Mouse (Mus musculus): ENCODE results near the gene Ube2r2. TPM values are rescaled to one million over a fixed set of nuclear protein-coding genes. Genes with fewer than 3 reads are reported as not detected.

The Ube2r2 gene
- polyA plus RNA-seq, 1 experiment from 2014 or later, result 49.2 TPM

- Histone ChIP-seq H3K27me3 (replicated peaks; ENCODE audit: control insufficient read depth, insufficient read depth, low read length) (no peaks in the 10 kb centered on the region), H3K9me3 (ENCODE audit: control insufficient read depth, low read length) (no peaks in the 10 kb centered on the region), H3K4me2 (no peak overlapping the region), H3K9ac (ENCODE audit: low read depth, low read length) (no peak overlapping the region), H3K27ac (ENCODE audit: low read depth, low read length) (no peak overlapping the region), H3K4me3 (ENCODE audit: low read depth, low read length) (no peak overlapping the region), H3K36me3 (ENCODE audit: control insufficient read depth, insufficient read depth, low read length) (peaks cover 74% of the 10 kb centered on the region), H3K4me1 (replicated peaks; ENCODE audit: control insufficient read depth, insufficient read depth, low read length) (no peaks in the 10 kb centered on the region)
- DNase-seq (ENCODE audit: low spot score), result no peak
- 87% methylated on average over 4 of the region's 4 CpGs for WGBS
- no peak for ATAC-seq (replicated peaks; ENCODE audit: low FRiP score)
Measured at GRCm38 (mm10) chr4:41208050-41208449, 72.5 kb downstream of the Ube2r2 start.

GRCm38 (mm10) chr4:41225412-41225811 lies 89.9 kb downstream of the Ube2r2 start:
- H3K27ac ChIP-seq (ENCODE audit: low read depth, low read length), result no peak overlapping the region
- H3K4me2 ChIP-seq, result no peak overlapping the region
- no peak overlapping the region for H3K9ac ChIP-seq (ENCODE audit: low read depth, low read length)
- H3K9me3 ChIP-seq (ENCODE audit: control insufficient read depth, low read length), result no peaks in the 10 kb centered on the region
- H3K4me1 ChIP-seq (replicated peaks; ENCODE audit: control insufficient read depth, insufficient read depth, low read length), result no peaks in the 10 kb centered on the region
- no peaks in the 10 kb centered on the region for H3K27me3 ChIP-seq (replicated peaks; ENCODE audit: control insufficient read depth, insufficient read depth, low read length)
- no peak overlapping the region for H3K4me3 ChIP-seq (ENCODE audit: low read depth, low read length)
- H3K36me3 ChIP-seq (ENCODE audit: control insufficient read depth, insufficient read depth, low read length), result peaks cover 35% of the 10 kb centered on the region
- WGBS, result 95% methylated on average over 1 of the region's 1 CpGs
- ATAC-seq (replicated peaks; ENCODE audit: low FRiP score) (no peak), DNase-seq (ENCODE audit: low spot score) (no peak)

- no peaks in the 10 kb centered on the region for H3K4me1 ChIP-seq (replicated peaks; ENCODE audit: control insufficient read depth, insufficient read depth, low read length)
- no peak overlapping the region for H3K9ac ChIP-seq (ENCODE audit: low read depth, low read length)
- WGBS, result 85% methylated on average over 3 of the region's 3 CpGs
- no peaks in the 10 kb centered on the region for H3K27me3 ChIP-seq (replicated peaks; ENCODE audit: control insufficient read depth, insufficient read depth, low read length)
- H3K4me3 ChIP-seq (ENCODE audit: low read depth, low read length), result no peak overlapping the region
- H3K36me3 ChIP-seq (ENCODE audit: control insufficient read depth, insufficient read depth, low read length), result peaks cover 37% of the 10 kb centered on the region
- H3K4me2 ChIP-seq, result no peak overlapping the region
- H3K27ac ChIP-seq (ENCODE audit: low read depth, low read length), result no peak overlapping the region
- DNase-seq (ENCODE audit: low spot score), result no peak
- no peaks in the 10 kb centered on the region for H3K9me3 ChIP-seq (ENCODE audit: control insufficient read depth, low read length)
- ATAC-seq (replicated peaks; ENCODE audit: low FRiP score), result no peak
Measured at GRCm38 (mm10) chr4:41226351-41226750, 90.8 kb downstream of the Ube2r2 start.

- Histone ChIP-seq H3K4me1 (replicated peaks; ENCODE audit: control insufficient read depth, insufficient read depth, low read length) (no peaks in the 10 kb centered on the region), H3K9me3 (ENCODE audit: control insufficient read depth, low read length) (no peaks in the 10 kb centered on the region), H3K27ac (ENCODE audit: low read depth, low read length) (no peak overlapping the region), H3K4me3 (ENCODE audit: low read depth, low read length) (no peak overlapping the region), H3K36me3 (ENCODE audit: control insufficient read depth, insufficient read depth, low read length) (peaks cover 42% of the 10 kb centered on the region), H3K4me2 (no peak overlapping the region), H3K27me3 (replicated peaks; ENCODE audit: control insufficient read depth, insufficient read depth, low read length) (no peaks in the 10 kb centered on the region), H3K9ac (ENCODE audit: low read depth, low read length) (no peak overlapping the region)
- ATAC-seq (replicated peaks; ENCODE audit: low FRiP score), result no peak
- DNase-seq (ENCODE audit: low spot score), result no peak
- 74% methylated on average over 5 of the region's 5 CpGs for WGBS
Measured at GRCm38 (mm10) chr4:41235621-41236020, 100.1 kb downstream of the Ube2r2 start.

GRCm38 (mm10) chr4:41240916-41241315 lies 105.4 kb downstream of the Ube2r2 start:
- Histone ChIP-seq H3K27me3 (replicated peaks; ENCODE audit: control insufficient read depth, insufficient read depth, low read length) (no peaks in the 10 kb centered on the region), H3K4me3 (ENCODE audit: low read depth, low read length) (no peak overlapping the region), H3K27ac (ENCODE audit: low read depth, low read length) (no peak overlapping the region), H3K4me2 (no peak overlapping the region), H3K36me3 (ENCODE audit: control insufficient read depth, insufficient read depth, low read length) (peaks cover 20% of the 10 kb centered on the region), H3K9me3 (ENCODE audit: control insufficient read depth, low read length) (no peaks in the 10 kb centered on the region), H3K9ac (ENCODE audit: low read depth, low read length) (no peak overlapping the region), H3K4me1 (replicated peaks; ENCODE audit: control insufficient read depth, insufficient read depth, low read length) (no peaks in the 10 kb centered on the region)
- ATAC-seq (replicated peaks; ENCODE audit: low FRiP score) (no peak), DNase-seq (ENCODE audit: low spot score) (no peak)
- 82% methylated on average over 3 of the region's 3 CpGs for whole genome bisulfite sequencing

Other genes starting within 250 kb of the Ube2r2 start
- not detected in 2 replicates for gene Spink4, start 215.7 kb upstream of the Ube2r2 start, polyA plus RNA-seq (2014; fragmentation: Nextera tagmentation; extraction: Ambion mirVana)
- 219 and 225 TPM in 2 replicates for gene Bag1, start 187.4 kb upstream of the Ube2r2 start, polyA plus RNA-seq (2014; fragmentation: Nextera tagmentation; extraction: Ambion mirVana)
- gene Chmp5, start 187.3 kb upstream of the Ube2r2 start, polyA plus RNA-seq (2014; fragmentation: Nextera tagmentation; extraction: Ambion mirVana), result 70.7 and 74.6 TPM in 2 replicates
- gene Nfx1, start 164.8 kb upstream of the Ube2r2 start, polyA plus RNA-seq (2014; fragmentation: Nextera tagmentation; extraction: Ambion mirVana), result 89.0 and 97.5 TPM in 2 replicates
- gene Aqp7, start 87.6 kb upstream of the Ube2r2 start, polyA plus RNA-seq (2014; fragmentation: Nextera tagmentation; extraction: Ambion mirVana), result 0.86 and 1.2 TPM in 2 replicates
- gene Aqp3, start 37.6 kb upstream of the Ube2r2 start, polyA plus RNA-seq (2014; fragmentation: Nextera tagmentation; extraction: Ambion mirVana), result 12.7 and 15.7 TPM in 2 replicates
- gene Nol6, start 11.3 kb upstream of the Ube2r2 start, polyA plus RNA-seq (2014; fragmentation: Nextera tagmentation; extraction: Ambion mirVana), result 35.8 and 39.8 TPM in 2 replicates
- gene Ubap2, start 139.4 kb downstream of the Ube2r2 start, polyA plus RNA-seq (2014; fragmentation: Nextera tagmentation; extraction: Ambion mirVana), result 82.8 and 85.6 TPM in 2 replicates
- gene Dcaf12, start 179.1 kb downstream of the Ube2r2 start, polyA plus RNA-seq (2014; fragmentation: Nextera tagmentation; extraction: Ambion mirVana), result 50.8 and 53.4 TPM in 2 replicates
- gene Ubap1, start 213.3 kb downstream of the Ube2r2 start, polyA plus RNA-seq (2014; fragmentation: Nextera tagmentation; extraction: Ambion mirVana), result 37.1 and 38.3 TPM in 2 replicates